Comparison of ENCODE assay signal across 18 mouse cellular contexts in the genomic region with DNA sequence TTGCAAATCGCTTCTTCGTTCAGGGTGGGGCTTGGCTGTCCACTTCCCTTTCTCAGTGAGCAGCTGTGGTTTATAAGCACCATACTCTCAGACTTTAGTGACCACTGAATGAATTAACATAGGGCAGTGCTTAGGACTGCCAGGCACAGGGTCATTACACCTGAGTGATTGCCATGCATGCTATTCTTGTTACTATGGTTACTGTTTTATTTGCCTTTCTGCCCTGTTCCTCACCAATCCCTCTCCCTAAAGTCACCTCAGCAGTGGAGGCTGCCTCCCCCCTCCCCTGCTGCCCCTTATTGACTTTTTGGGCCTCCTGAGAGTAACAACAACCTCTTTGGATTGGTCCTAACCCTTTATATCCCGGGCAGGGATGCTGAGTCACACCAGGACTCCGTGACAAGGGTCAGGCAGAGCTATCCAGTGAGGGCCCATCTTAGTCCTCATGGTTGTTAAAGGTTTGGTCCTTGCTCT. TPM values are rescaled to one million over a fixed set of nuclear protein-coding genes. Genes with fewer than 3 reads are reported as not detected.
DNase-seq lines count a peak whose midpoint lies in the region; ATAC-seq and TF ChIP-seq lines count a peak whose summit lies in the region.
"Had no signal": no experiment of that assay in that cellular context is flagged by ENCODE, and none has a peak within 500 bp of the region (broad histone marks: within the 10 kb centered on the region; RNA-seq: fewer than 3 reads in every experiment).

No protein-coding gene starts in this region.

- H3K4me2 ChIP-seq in intestine, embryonic 14.5 days (ENCODE audit: low read length) = no peak overlapping the region
- H3K4me2 ChIP-seq: embryonic facial prominence, embryonic 12.5 days; heart, embryonic 13.5 days; hindbrain, embryonic 12.5 days; limb, embryonic 13.5 days had no signal

- no peaks in the 10 kb centered on the region for H3K4me1 ChIP-seq in intestine, embryonic 14.5 days (replicated peaks; ENCODE audit: control insufficient read depth, insufficient read depth, low read length)
- H3K4me1 ChIP-seq: embryonic facial prominence, embryonic 12.5 days; hindbrain, embryonic 12.5 days had no signal

- no peak for TF ChIP-seq CTCF in layer of hippocampus, adult 2 months (conservative IDR thresholded peaks at IDR 0.05)

- no peaks in the 10 kb centered on the region for H3K36me3 ChIP-seq in intestine, embryonic 14.5 days (ENCODE audit: control insufficient read depth, insufficient read depth, low read length)
- H3K36me3 ChIP-seq in splenic B cell, adult 2 months (ENCODE audit: control insufficient read depth, insufficient read depth, low read length, poor library complexity, severe bottlenecking) = no peaks in the 10 kb centered on the region
- H3K36me3 ChIP-seq: embryonic facial prominence, embryonic 12.5 days; forebrain, embryonic 10.5 days; heart, embryonic 13.5 days; hindbrain, embryonic 12.5 days; limb, embryonic 13.5 days had no signal

- H3K9ac ChIP-seq in intestine, embryonic 14.5 days (ENCODE audit: low read length) = no peak overlapping the region
- H3K9ac ChIP-seq: embryonic facial prominence, embryonic 12.5 days; heart, embryonic 13.5 days; hindbrain, embryonic 12.5 days; limb, embryonic 13.5 days had no signal

- H3K27ac ChIP-seq in intestine, embryonic 14.5 days (ENCODE audit: low read depth) = 0 out of 2 replicates have a peak overlapping the region, but pooled peaks have one; percentile 36
- H3K27ac ChIP-seq in layer of hippocampus, adult 2 months = no peak overlapping the region
- H3K27ac ChIP-seq: embryonic facial prominence, embryonic 12.5 days; forebrain, embryonic 10.5 days; heart, embryonic 13.5 days; hindbrain, embryonic 12.5 days; left cerebral cortex, adult 2 months; limb, embryonic 13.5 days had no signal

- no peak overlapping the region for H3K4me3 ChIP-seq in intestine, embryonic 14.5 days (ENCODE audit: low read depth, low read length)
- no peak overlapping the region for H3K4me3 ChIP-seq in layer of hippocampus, adult 2 months
- H3K4me3 ChIP-seq: embryonic facial prominence, embryonic 12.5 days; forebrain, embryonic 10.5 days; heart, embryonic 13.5 days; hindbrain, embryonic 12.5 days; left cerebral cortex, adult 2 months; limb, embryonic 13.5 days had no signal

- H3K9me3 ChIP-seq in intestine, embryonic 14.5 days (ENCODE audit: control insufficient read depth, low read length) = no peaks in the 10 kb centered on the region
- H3K9me3 ChIP-seq: embryonic facial prominence, embryonic 12.5 days; forebrain, embryonic 10.5 days; heart, embryonic 13.5 days; hindbrain, embryonic 12.5 days; limb, embryonic 13.5 days had no signal

- H3K27me3 ChIP-seq in intestine, embryonic 14.5 days (replicated peaks; ENCODE audit: control insufficient read depth, insufficient read depth, low read length) = peaks cover 13% of the 10 kb centered on the region
- H3K27me3 ChIP-seq in splenic B cell, adult 2 months (ENCODE audit: control insufficient read depth, insufficient read depth, low read length, poor library complexity, severe bottlenecking) = no peaks in the 10 kb centered on the region

- peak; percentile 18 to 42 for DNase-seq in lung, adult 18-20 months
- no peak for DNase-seq in lung, postnatal 14 days
- DNase-seq in intestine, embryonic 14.5 days (ENCODE audit: low spot score) = peak; percentile 61
- peak; percentile 25 for DNase-seq in splenic B cell, adult 2 months (ENCODE audit: low read depth, low spot score)
- DNase-seq in layer of hippocampus, adult 2 months (ENCODE audit: low spot score in 2 of 2) = no peak
- no peak for DNase-seq in frontal cortex, adult 2 months (ENCODE audit: extremely low spot score in 1 of 2, low spot score in 1 of 2)
- DNase-seq: adrenal gland, postnatal 36 days; gastrocnemius, postnatal 25 days; right cerebral cortex, postnatal 4 days had no signal

- 36% methylated on average over 4 of the region's 4 CpGs for WGBS in intestine, embryonic 14.5 days

- ATAC-seq in common myeloid progenitor, adult 5-6 weeks (replicated peaks; ENCODE audit: low read depth, poor library complexity, severe bottlenecking) = peak; percentile 34; the same call in 1 of the 2 replicates
- ATAC-seq in intestine, embryonic 14.5 days (replicated peaks; ENCODE audit: low FRiP score, low TSS enrichment, low read depth) = peak; percentile 84

RNA-seq across cellular contexts. Expression of a gene that starts 5.3 kb away (rescaled TPM):
- 0.23 and 1.2 TPM in 2 replicates for total RNA-seq in common myeloid progenitor, adult 5-6 weeks (2017)
- 7.0 and 10.4 TPM in 2 replicates for polyA plus RNA-seq in intestine, embryonic 14.5 days (2014; fragmentation: Nextera tagmentation; extraction: Ambion mirVana)
- total RNA-seq in layer of hippocampus, adult 2 months (2021) = not detected
- polyA plus RNA-seq in frontal cortex, adult 2 months (2012; rRNA removed) = 0.06 TPM in 2 replicates
- polyA plus RNA-seq: embryonic facial prominence, embryonic 12.5 days; forebrain, embryonic 10.5 days; hindbrain, embryonic 12.5 days; limb, embryonic 13.5 days had no signal

RNA-seq across cellular contexts. Expression of a gene that starts 33.5 kb away (rescaled TPM):
- total RNA-seq in common myeloid progenitor, adult 5-6 weeks (2017) = not detected in 2 replicates
- 79.7 and 96.6 TPM in 2 replicates for polyA plus RNA-seq in intestine, embryonic 14.5 days (2014; fragmentation: Nextera tagmentation; extraction: Ambion mirVana)
- 10 to 100 TPM; 11.9 to 13.7 TPM for total RNA-seq in layer of hippocampus, adult 2 months (2021)
- 19.5 and 24.3 TPM in 2 replicates for polyA plus RNA-seq in frontal cortex, adult 2 months (2012; rRNA removed)

RNA-seq across cellular contexts. Expression of a gene that starts 36.7 kb away (rescaled TPM):
- total RNA-seq in common myeloid progenitor, adult 5-6 weeks (2017) = 42.0 and 48.3 TPM in 2 replicates
- 31.3 and 32.8 TPM in 2 replicates for polyA plus RNA-seq in intestine, embryonic 14.5 days (2014; fragmentation: Nextera tagmentation; extraction: Ambion mirVana)
- under 1 TPM; 0.64 to 0.74 TPM for total RNA-seq in layer of hippocampus, adult 2 months (2021)
- 0.48 and 0.50 TPM in 2 replicates for polyA plus RNA-seq in frontal cortex, adult 2 months (2012; rRNA removed)

RNA-seq across cellular contexts. Expression of a gene that starts 41.0 kb away (rescaled TPM):
- total RNA-seq in common myeloid progenitor, adult 5-6 weeks (2017) = not detected in 2 replicates
- polyA plus RNA-seq in intestine, embryonic 14.5 days (2014; fragmentation: Nextera tagmentation; extraction: Ambion mirVana) = 0.08 and 0.15 TPM in 2 replicates
- under 1 TPM in 1 of 2 experiments, not detected in 1; 0.15 TPM for total RNA-seq in layer of hippocampus, adult 2 months (2021)
- 0.16 and 0.17 TPM in 2 replicates for polyA plus RNA-seq in frontal cortex, adult 2 months (2012; rRNA removed)
- total RNA-seq: adrenal gland, postnatal 36 days; gastrocnemius, postnatal 25 days had no signal
- polyA plus RNA-seq: embryonic facial prominence, embryonic 12.5 days; forebrain, embryonic 10.5 days; heart, embryonic 13.5 days; large intestine, adult 2 months; limb, embryonic 13.5 days; urinary bladder, adult 2 months had no signal

RNA-seq across cellular contexts. Expression of a gene that starts 48.2 kb away (rescaled TPM):
- total RNA-seq in common myeloid progenitor, adult 5-6 weeks (2017) = 4.0 and 5.3 TPM in 2 replicates
- polyA plus RNA-seq in intestine, embryonic 14.5 days (2014; fragmentation: Nextera tagmentation; extraction: Ambion mirVana) = 16.7 and 17.9 TPM in 2 replicates
- total RNA-seq in layer of hippocampus, adult 2 months (2021) = 1 to 10 TPM; 4.3 to 5.0 TPM
- 5.0 and 7.1 TPM in 2 replicates for polyA plus RNA-seq in frontal cortex, adult 2 months (2012; rRNA removed)

Comparison
In these comparisons a context has a peak if more than half of its experiments do, and no peak if none do; other contexts are left out.
1. DNase-seq: peak in lung, adult 18-20 months (2 of 2), intestine, embryonic 14.5 days (single experiment) and splenic B cell, adult 2 months (single experiment); none in lung, postnatal 14 days (single experiment), layer of hippocampus, adult 2 months (0 of 2) and frontal cortex, adult 2 months (0 of 2).
2. RNA of a gene that starts 33.5 kb away (total RNA-seq): 11.9 to 13.7 TPM in layer of hippocampus, adult 2 months; not detected in common myeloid progenitor, adult 5-6 weeks; every median in the first group is over 10 times any median in the second.
3. RNA of a gene that starts 36.7 kb away (total RNA-seq): 42.0 to 48.3 TPM in common myeloid progenitor, adult 5-6 weeks; 0.64 to 0.74 TPM in layer of hippocampus, adult 2 months; every median in the first group is over 10 times any median in the second.